9 mouse cellular contexts compared by ENCODE assay signal in the genomic region with DNA sequence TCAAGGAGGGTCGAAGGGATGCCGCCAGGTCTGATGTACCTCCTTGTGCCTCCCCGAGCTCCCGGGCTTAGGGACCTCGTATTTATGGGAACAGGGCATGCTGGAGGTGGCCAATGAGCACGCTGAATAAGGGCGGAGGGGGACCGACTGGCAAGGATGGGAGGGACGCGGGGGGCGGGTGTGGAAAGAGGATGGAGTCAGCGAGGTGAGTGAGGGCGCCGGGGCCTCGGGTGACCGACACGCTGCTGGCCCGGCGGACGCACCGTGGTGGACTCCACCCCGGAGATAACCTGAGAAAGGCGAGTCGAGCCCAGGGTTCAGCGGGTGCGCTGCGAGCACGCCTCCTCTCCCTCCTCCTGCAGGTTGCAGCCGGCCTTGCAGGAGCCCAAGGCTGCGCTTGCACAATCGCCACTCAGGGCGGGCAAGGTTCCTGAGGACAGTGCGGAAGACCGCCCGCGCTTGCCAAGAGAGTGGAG. TPM values are rescaled to one million over a fixed set of nuclear protein-coding genes. Genes with fewer than 3 reads are reported as not detected.
DNase-seq lines count a peak whose midpoint lies in the region; ATAC-seq lines count a peak whose summit lies in the region.
"Had no signal": no experiment of that assay in that cellular context is flagged by ENCODE, and none has a peak within 500 bp of the region (broad histone marks: within the 10 kb centered on the region; RNA-seq: fewer than 3 reads in every experiment).

A gene (minus strand): TSS at position 55 of the 476 bp plus-strand sequence.

- no peak for ATAC-seq in forebrain, embryonic 16.5 days
- peak; percentile 43; the same call in 1 of the 2 replicates for ATAC-seq in hindbrain, embryonic 13.5 days (ENCODE audit: low FRiP score)
- ATAC-seq in limb, embryonic 15.5 days (ENCODE audit: insufficient number of reproducible peaks, low FRiP score, low TSS enrichment, low read depth), result peak; percentile 63; the same call in 1 of the 2 replicates
- ATAC-seq in midbrain, embryonic 13.5 days, result peak; percentile 59
- no peak for ATAC-seq in activated CD4-positive, CD25-positive, alpha-beta regulatory T cell, adult 4 months
- ATAC-seq in inflammation-experienced regulatory T-cells, adult 6 months, result no peak

- no peaks in the 10 kb centered on the region for H3K36me3 ChIP-seq in forebrain, embryonic 16.5 days (ENCODE audit: control insufficient read depth, insufficient read depth)
- H3K36me3 ChIP-seq in hindbrain, embryonic 13.5 days, result no peaks in the 10 kb centered on the region
- H3K36me3 ChIP-seq in limb, embryonic 15.5 days, result no peaks in the 10 kb centered on the region
- no peaks in the 10 kb centered on the region for H3K36me3 ChIP-seq in midbrain, embryonic 13.5 days

- H3K27ac ChIP-seq in forebrain, embryonic 16.5 days (ENCODE audit: low read length), result no peak within 1 kb of the TSS
- no peak within 1 kb of the TSS for H3K27ac ChIP-seq in hindbrain, embryonic 13.5 days
- H3K27ac ChIP-seq in limb, embryonic 15.5 days, result no peak within 1 kb of the TSS
- H3K27ac ChIP-seq in midbrain, embryonic 13.5 days, result no peak within 1 kb of the TSS

- no peaks in the 10 kb centered on the region for H3K9me3 ChIP-seq in forebrain, embryonic 16.5 days (ENCODE audit: control insufficient read depth, low read length)
- H3K9me3 ChIP-seq in hindbrain, embryonic 13.5 days, result no peaks in the 10 kb centered on the region
- no peaks in the 10 kb centered on the region for H3K9me3 ChIP-seq in limb, embryonic 15.5 days
- no peaks in the 10 kb centered on the region for H3K9me3 ChIP-seq in midbrain, embryonic 13.5 days

- no peak within 1 kb of the TSS for H3K9ac ChIP-seq in forebrain, embryonic 16.5 days (replicated peaks; ENCODE audit: low read depth, low read length)
- peak within 1 kb of the TSS; percentile 55 for H3K9ac ChIP-seq in hindbrain, embryonic 13.5 days
- no peak within 1 kb of the TSS for H3K9ac ChIP-seq in limb, embryonic 15.5 days
- 0 out of 2 replicates have a peak within 1 kb of the TSS, but pooled peaks have one; percentile 39 for H3K9ac ChIP-seq in midbrain, embryonic 13.5 days (replicated peaks)

- H3K4me1 ChIP-seq in forebrain, embryonic 16.5 days (replicated peaks; ENCODE audit: control insufficient read depth, insufficient read depth, low read length), result peaks cover 21% of the 10 kb centered on the region
- H3K4me1 ChIP-seq in hindbrain, embryonic 13.5 days (replicated peaks), result peaks cover 24% of the 10 kb centered on the region
- H3K4me1 ChIP-seq in limb, embryonic 15.5 days, result peaks cover 27% of the 10 kb centered on the region
- H3K4me1 ChIP-seq in midbrain, embryonic 13.5 days (replicated peaks), result peaks cover 28% of the 10 kb centered on the region

- 1% methylated on average over 22 of the region's 36 CpGs for WGBS in forebrain, embryonic 16.5 days
- under 1% methylated on average over 36 of the region's 36 CpGs for WGBS in hindbrain, embryonic 13.5 days
- WGBS in limb, embryonic 15.5 days, result under 1% methylated on average over 33 of the region's 36 CpGs
- WGBS in midbrain, embryonic 13.5 days, result 1% methylated on average over 36 of the region's 36 CpGs

- H3K4me3 ChIP-seq in forebrain, embryonic 16.5 days (replicated peaks; ENCODE audit: low read length), result peak within 1 kb of the TSS; percentile 17
- H3K4me3 ChIP-seq in hindbrain, embryonic 13.5 days, result peak within 1 kb of the TSS; percentile 33
- peak within 1 kb of the TSS; percentile 24 for H3K4me3 ChIP-seq in limb, embryonic 15.5 days
- peak within 1 kb of the TSS; percentile 37 for H3K4me3 ChIP-seq in midbrain, embryonic 13.5 days (replicated peaks)

- peak within 1 kb of the TSS; percentile 29 for H3K4me2 ChIP-seq in forebrain, embryonic 16.5 days (ENCODE audit: low read length)
- peak within 1 kb of the TSS; percentile 52 for H3K4me2 ChIP-seq in hindbrain, embryonic 13.5 days
- H3K4me2 ChIP-seq in limb, embryonic 15.5 days, result peak within 1 kb of the TSS; percentile 49
- H3K4me2 ChIP-seq in midbrain, embryonic 13.5 days (replicated peaks), result peak within 1 kb of the TSS; percentile 57

- DNase-seq in adrenal gland, postnatal 36 days, result peak; percentile 85 to 89
- no peak for DNase-seq in frontal cortex, postnatal 14 days (ENCODE audit: low spot score in 2 of 2)

- H3K27me3 ChIP-seq in forebrain, embryonic 16.5 days (replicated peaks; ENCODE audit: control insufficient read depth, insufficient read depth, low read length), result peaks cover 40% of the 10 kb centered on the region
- H3K27me3 ChIP-seq in hindbrain, embryonic 13.5 days, result peaks cover 85% of the 10 kb centered on the region
- peaks cover 79% of the 10 kb centered on the region for H3K27me3 ChIP-seq in limb, embryonic 15.5 days
- peaks cover 74% of the 10 kb centered on the region for H3K27me3 ChIP-seq in midbrain, embryonic 13.5 days

RNA-seq across cellular contexts. Expression of the gene that starts here (rescaled TPM):
- not detected for total RNA-seq in adrenal gland, postnatal 36 days (2021)
- polyA plus RNA-seq in forebrain, embryonic 16.5 days (2015; fragmentation: Nextera tagmentation; extraction: Ambion mirVana), result 0.11 TPM in 1 of 2 replicates, not detected in the other
- 0.12 TPM in 1 of 2 replicates, not detected in the other for polyA plus RNA-seq in hindbrain, embryonic 13.5 days (2015; fragmentation: Nextera tagmentation; extraction: Ambion mirVana)
- polyA plus RNA-seq in limb, embryonic 15.5 days (2015; fragmentation: Nextera tagmentation; extraction: Ambion mirVana), result not detected in 2 replicates
- polyA plus RNA-seq in midbrain, embryonic 13.5 days (2015; fragmentation: Nextera tagmentation; extraction: Ambion mirVana), result 0.10 and 0.17 TPM in 2 replicates
- under 1 TPM in 1 of 2 experiments, not detected in 1; 0.19 TPM for polyA plus RNA-seq in activated CD4-positive, CD25-positive, alpha-beta regulatory T cell, adult 4 months (2017; shearing (Covaris generic))
- not detected for polyA plus RNA-seq in inflammation-experienced regulatory T-cells, adult 6 months (2017; shearing (Covaris generic))
- polyA plus RNA-seq: spleen, adult 2 months had no signal

Comparison
In these comparisons a context has a peak if more than half of its experiments do, and no peak if none do; other contexts are left out.
1. Peak in DNase-seq in adrenal gland, postnatal 36 days; RNA of the gene not detected or under 1 TPM.
2. Peak in ATAC-seq, H3K4me3 ChIP-seq, H3K9ac ChIP-seq and H3K4me2 ChIP-seq in hindbrain, embryonic 13.5 days; RNA of the gene not detected or under 1 TPM.
3. Peak in ATAC-seq, H3K4me3 ChIP-seq and H3K4me2 ChIP-seq in limb, embryonic 15.5 days; RNA of the gene not detected or under 1 TPM.
4. Peak in ATAC-seq, H3K4me3 ChIP-seq, H3K9ac ChIP-seq and H3K4me2 ChIP-seq in midbrain, embryonic 13.5 days; RNA of the gene not detected or under 1 TPM.